Mouse (Mus musculus) MEL (cell line): ENCODE data around the gene Ube2o.

ENCODE experiments used
- NELFE ChIP-seq: IDR thresholded peaks from 2 replicates; pipeline ENCODE4 v1.6.1; 2011; ENCODE audit warnings: low read depth, low read length, improper control_type of control experiment
- POLR2AphosphoS5 ChIP-seq: IDR thresholded peaks from 2 replicates; pipeline ENCODE4 v1.6.1; 2012; ENCODE audit warnings: low read depth, borderline replicate concordance, mild to moderate bottlenecking, inconsistent platforms, low read length, moderate library complexity, mixed read lengths
- SMC3 ChIP-seq: IDR thresholded peaks from 2 replicates; pipeline ENCODE4 v1.6.1; 2011; ENCODE audit warnings: low read depth, low read length, improper control_type of control experiment

DNA sequence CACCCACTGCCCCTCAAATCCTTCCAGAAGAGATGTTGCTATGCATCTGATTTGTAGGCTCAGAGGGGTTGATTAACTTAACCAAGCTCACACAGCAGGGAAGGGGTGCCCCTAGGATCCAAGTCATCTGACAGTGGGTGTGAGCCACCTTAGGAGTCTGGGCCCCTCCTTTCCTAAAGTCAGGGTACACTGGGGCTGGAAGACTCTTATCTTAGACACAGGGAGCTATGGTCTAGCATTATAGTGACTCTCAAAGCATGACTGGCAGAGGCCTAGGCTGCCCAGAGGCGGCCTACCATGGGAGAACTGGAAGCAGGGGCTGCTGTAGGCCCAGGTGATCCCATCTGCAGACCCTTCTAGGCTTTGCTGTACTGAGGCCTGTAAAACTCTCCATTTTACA lies 31.3 kb upstream of the Ube2o start:
- no peak for TF ChIP-seq SMC3
- TF ChIP-seq POLR2AphosphoS5, result no peak
- no peak for TF ChIP-seq NELFE
